Mouse (Mus musculus) spleen, postnatal 4 days (tissue): ENCODE measurements at regions not wholly inside any gene's neighbourhood (a gene's known extent, or its start where the extent isn't known, plus 50 kb on each side); places are given as distances from the start of the nearest gene placed in this dataset.

Experiments used
- DNase-seq, 2 experiments: peaks; one replicate each; pipeline ENCODE4 v3.0.0; 2022; ENCODE audit warnings: low spot score in 2 of 2

GRCm38 (mm10) chrX:11653336-11653735, 325.7 kb downstream of the H2al1j start:
- no peak for DNase-seq

GRCm38 (mm10) chrX:11654976-11655375, 327.4 kb downstream of the H2al1j start:
- no peak for DNase-seq

GRCm38 (mm10) chrX:11655466-11655865, 327.8 kb downstream of the H2al1j start:
- no peak for DNase-seq

DNA sequence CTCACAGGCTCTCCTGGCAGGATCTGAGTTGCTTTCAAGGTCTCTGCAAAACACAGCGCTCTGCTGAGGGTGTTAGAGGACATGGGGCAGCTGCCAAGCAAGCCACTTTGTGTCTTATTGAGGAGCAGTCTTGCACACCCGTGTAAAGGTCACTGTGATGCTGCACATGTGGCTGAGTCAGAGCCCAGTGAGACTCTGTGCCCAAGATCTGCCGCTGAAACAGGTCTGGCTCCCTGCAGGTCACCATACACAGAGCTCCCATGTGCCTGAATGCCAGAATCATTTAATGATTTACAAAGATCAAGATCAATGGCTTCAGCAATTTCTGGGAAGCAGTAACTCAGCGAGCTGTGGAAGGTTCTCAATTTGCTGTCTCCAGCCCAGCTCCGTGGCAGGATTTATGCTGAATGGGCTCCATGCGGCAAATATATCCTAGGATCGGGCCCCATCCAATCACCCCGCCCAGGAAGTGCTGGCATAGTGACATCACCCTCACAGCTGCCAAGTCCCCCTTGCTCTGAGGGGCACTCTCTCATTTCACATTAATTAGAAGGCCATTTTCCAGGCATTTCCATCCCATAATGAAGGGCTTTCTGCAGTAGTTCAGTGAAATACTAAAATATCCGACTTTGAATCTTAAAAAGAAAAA, 330.1 kb downstream of the H2al1j start:
- no peak for DNase-seq

DNA sequence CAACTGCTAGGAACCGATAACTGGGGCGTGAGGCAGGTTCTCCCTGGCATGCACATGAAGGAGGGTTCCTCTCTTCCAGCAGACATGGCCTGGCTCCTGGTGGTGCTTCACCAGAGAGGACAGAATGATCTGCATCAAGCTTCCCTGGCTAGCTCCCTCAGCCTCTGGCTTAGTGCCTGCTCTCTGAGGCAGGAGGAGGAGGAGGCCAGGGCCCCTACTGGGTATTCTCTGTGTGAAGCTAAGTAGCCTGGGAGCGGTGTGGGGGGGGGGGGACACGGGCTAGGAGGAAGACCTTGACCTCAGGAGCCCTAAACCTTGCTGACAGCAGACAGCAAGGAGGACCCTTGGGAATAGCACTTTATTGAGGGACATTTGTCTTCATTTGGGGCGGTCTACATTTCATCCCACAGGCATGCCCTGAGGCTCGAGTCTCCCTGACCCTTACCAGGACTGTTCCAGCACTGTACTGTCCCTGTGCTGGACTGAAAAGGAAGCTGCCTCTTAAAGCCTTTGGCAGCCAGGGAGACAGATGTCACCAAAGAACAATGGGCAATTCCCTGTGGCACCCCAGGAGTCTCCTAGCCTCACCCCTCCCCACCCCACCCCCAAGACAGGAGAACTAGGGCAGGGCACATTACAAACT, 335.7 kb downstream of the H2al1j start:
- DNase-seq, result no peak

DNA sequence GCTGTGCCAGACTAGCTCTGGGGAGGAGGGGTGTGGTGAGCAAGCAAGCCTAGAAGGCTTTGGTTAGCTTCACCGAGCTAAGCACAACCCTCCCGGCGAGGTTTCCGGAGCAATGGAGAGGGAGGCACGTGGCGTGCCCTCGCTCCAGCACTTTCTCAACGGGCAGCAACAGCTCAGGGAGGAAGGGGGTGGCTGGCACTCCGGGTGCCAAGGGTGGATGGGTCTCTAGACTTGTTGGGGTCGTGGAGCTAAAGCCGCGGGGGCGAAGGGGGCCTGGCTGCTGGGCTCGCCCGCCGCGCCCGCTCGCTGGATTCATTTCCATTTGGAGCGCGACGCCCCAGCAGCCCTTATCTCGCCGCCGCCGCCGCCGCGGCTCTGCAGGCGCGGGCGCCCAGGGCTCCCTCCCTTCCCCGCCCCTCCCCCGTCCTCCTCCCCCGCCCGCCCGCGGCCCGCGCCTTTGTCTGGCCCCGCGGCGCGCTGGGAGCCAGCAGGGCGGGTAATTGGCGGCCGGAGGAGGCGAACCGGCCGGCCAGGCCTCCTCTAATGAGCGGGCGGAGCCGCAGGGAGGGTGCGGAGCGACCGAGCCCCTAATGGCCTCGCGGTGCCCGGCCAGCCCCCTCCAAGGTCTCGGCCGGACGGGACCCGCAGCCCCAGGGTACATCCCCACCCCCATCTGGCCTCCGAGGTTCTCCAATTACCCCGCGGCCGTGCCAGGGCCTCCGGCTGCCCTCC, 336.9 kb downstream of the H2al1j start:
- DNase-seq, result peak; percentile 59 to 79

DNA sequence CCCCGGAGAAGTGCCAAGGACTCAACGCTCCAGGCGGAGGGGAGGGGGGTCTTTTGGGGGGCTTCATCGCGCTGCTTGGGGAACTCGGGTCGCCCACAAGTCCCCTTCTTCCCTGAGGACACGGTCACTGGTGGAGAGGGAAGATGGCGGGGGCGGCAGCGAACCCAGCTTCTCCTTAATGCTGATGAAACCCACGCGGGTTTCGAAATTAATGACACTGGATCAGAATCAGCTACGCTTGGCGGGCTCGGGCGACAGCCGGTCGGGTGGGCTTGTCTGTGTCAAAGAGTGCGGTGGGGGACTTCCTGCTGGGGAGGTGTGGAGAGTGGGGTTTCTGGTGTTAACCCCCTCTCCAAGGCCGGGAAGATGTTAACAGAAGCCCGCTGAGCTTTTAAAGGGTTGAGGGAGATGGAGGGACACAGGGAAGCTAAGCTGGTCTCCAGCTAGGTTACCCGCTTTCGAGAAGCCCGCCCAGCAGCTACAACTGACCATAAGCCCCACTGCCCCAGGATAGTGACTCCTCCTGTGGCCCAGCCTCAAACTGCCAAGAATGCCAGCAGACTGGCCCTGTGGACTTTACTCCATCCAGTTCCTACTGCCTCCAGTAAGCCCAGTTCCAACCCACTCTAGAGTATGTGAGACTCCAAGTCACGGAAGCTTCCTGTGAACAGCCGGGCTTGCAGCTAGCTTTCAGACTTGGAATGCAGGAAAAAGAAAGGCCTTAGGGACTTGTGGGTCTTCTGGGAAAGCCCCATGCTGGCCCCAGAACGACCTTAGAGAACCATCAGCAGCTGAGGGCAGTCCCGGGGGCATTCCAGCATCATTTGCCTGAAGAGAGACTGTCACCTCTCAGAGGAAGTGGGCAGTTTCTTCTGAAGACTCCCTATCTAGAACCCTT, 337.7 kb downstream of the H2al1j start:
- peak; percentile 19 to 67 for DNase-seq

DNA sequence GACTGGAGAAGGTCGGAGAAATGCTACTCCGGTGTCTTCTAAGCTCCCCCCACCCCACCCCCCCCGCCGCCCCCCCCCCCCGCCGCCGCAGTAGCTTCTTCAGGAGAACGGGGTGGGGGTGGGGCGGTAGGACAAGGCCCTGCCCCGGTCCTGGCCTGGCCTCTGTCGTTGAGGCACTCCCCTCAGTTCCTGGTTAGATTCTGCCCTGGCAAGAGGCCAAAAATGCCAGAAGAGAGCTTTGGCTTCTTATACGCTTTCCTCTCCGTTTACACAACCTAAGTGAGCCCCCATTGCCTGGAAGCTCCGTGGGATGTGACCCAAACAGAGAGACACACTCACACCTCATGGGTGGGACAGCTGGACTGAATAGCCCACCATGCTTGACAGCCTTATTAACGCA, 338.9 kb downstream of the H2al1j start:
- DNase-seq, result no peak

DNA sequence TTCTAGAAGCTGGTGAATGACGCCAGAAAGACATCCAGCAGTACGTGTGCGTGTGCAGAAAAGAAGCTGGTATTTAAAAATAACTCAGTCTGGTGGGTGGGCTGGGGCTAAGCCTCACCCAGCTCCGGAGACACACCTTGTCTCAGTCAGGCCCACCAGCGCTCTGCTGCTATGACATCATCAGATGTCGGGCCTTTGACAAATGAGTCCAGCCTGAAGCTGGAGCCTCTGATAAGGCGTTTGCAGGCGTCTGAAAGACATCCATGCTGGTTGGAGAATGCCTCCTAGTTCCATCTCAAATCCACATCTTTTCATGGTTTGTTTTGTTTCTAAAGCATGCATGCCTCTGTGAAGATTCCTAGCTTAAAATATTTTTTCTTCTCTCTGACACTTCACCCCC, 344.2 kb downstream of the H2al1j start:
- DNase-seq, result no peak

GRCm38 (mm10) chrX:11678086-11678485, 350.5 kb downstream of the H2al1j start:
- no peak for DNase-seq

GRCm38 (mm10) chrX:11681274-11681673, 353.7 kb downstream of the H2al1j start:
- DNase-seq, result no peak

GRCm38 (mm10) chrX:11689989-11690405, 362.4 kb downstream of the H2al1j start:
- DNase-seq, result no peak

DNA sequence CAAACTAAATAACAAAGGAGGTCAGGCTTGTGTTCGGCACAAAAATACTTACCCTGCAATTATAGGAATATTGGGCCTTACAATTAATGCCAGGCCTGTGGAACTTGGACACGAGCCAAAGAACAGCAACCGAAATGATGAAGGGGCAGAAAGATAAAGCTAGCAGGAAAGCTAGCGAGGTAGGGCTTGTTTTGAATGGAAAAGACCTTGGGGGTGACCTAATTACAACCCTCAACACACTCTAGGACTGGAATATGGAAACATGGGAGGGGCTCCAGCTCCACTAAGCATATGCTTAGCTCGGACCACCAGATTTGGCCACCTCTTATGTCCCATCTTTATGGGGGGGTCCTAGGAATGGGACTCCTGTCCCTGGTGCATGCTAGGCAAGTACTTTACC, 362.8 kb downstream of the H2al1j start:
- no peak for DNase-seq

DNA sequence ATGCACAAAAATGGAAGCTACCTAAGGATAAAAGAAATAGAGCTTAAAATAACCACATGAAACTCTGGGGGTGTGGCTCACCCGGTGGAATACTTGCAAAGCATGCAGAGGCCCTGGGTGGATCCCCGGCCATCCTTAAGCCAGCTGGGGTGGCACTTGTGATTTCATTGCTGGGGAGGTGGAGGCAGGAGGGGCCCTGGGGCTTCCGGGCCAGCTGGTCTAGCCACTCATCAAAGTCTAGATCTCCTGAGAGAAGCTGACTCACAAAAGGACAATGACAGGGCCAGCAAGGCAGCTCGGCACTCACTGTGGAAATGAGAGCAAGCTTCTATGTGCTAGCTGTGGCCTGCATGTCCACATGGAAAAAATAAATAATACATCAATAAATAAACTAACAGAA, 363.4 kb downstream of the H2al1j start:
- no peak for DNase-seq

DNA sequence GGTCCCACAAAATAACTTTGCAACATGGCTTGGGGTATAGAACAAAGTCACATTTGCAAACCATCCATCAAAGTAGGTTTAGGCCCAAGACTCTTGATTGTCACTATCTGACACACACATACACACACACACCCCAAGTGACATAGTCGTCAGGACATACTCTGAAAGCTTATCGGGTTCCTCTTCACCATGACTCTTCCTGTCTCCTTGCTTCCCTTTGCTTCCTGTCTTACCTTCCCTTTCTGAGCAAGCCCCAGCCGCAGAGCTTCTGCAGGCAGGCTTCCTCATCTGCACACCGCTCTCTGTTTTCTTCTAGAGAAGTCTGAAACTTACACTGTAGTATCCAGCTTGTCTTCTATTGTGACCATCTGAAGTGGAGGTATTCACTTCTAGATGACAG, 368.9 kb downstream of the H2al1j start:
- DNase-seq, result no peak

GRCm38 (mm10) chrX:11701095-11701494, 373.5 kb downstream of the H2al1j start:
- DNase-seq, result no peak

DNA sequence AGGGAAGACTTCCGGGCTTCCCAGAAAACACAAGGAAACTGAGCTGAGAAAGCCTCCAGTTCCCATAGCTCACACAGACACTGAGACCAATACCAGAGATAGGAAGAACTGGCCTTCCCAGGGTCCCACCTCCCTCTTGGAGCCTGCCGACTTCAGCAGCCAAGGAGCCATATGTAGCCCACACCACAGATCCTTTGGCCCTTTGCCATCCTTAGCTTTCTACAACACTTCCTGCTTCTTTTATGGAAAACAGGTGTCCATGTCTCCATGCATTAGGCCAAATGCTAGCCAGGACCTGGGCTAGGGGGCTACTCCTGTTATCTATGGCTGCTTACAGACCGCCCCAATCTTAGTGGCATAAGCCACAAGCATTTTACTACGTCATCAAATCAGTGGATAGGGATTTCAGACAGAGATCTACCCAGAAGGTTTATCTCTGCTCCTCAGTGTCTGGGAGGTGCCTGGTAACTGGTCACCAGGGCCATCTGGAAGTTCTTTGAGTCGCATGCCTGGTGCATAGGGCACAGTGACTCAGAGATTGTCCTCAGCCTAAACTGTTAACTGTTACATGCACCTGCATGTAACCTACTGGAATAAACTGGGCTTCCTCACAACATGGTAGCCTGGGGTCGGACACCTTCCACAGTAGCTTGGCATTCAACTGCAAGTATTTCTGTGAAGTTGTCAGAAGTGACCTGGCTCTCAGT, 378.4 kb downstream of the H2al1j start:
- no peak for DNase-seq

GRCm38 (mm10) chrX:11707330-11707729, 379.7 kb downstream of the H2al1j start:
- DNase-seq, result no peak

DNA sequence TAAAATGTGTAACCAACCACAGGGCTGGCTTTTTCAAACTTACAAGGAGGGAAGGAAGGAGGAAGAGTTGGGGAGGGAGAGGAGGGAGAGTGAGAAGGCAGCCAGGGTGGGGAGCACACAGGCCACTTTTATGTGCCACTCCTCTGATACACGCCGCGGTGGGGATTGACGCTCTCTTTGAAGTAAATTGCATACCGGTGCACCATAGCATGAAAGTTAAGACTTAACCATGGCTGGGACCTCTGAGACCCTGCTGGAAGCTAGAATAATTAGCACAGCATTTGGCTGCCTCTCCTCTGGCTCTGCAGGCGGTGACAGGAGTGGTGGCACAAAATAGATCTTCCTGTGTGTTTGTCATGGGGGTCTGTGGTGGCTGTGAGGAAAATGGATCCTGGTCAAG, 380.7 kb downstream of the H2al1j start:
- no peak for DNase-seq

GRCm38 (mm10) chrX:11709326-11709725, 381.7 kb downstream of the H2al1j start:
- DNase-seq, result no peak

GRCm38 (mm10) chrX:11713423-11713822, 385.8 kb downstream of the H2al1j start:
- no peak for DNase-seq
